Mouse (Mus musculus): ENCODE data around the gene Chil1. TPM values are rescaled to one million over a fixed set of nuclear protein-coding genes. Genes with fewer than 3 reads are reported as not detected.
A peak's percentile ranks its signal among the peaks of the same experiment; 100 is the strongest.

Gene Chil1
- polyA plus RNA-seq, 1 experiment from 2014 or later: 0.90 TPM

GRCm38 (mm10) chr1:134198197-134198995 is 16.4 kb downstream of the Chil1 start:
- Histone ChIP-seq H3K27ac (replicated peaks) (no peak overlapping the region), H3K27me3 (ENCODE audit: low read depth, poor library complexity, severe bottlenecking) (no peaks in the 10 kb centered on the region), H3K4me3 (no peak overlapping the region), H3K4me1 (peaks cover 32% of the 10 kb centered on the region), H3K36me3 (no peaks in the 10 kb centered on the region), H3K9me3 (replicated peaks) (no peaks in the 10 kb centered on the region)
- no peak for DNase-seq (ENCODE audit: low spot score)
- 83% methylated on average over 12 of the region's 12 CpGs for WGBS

DNA sequence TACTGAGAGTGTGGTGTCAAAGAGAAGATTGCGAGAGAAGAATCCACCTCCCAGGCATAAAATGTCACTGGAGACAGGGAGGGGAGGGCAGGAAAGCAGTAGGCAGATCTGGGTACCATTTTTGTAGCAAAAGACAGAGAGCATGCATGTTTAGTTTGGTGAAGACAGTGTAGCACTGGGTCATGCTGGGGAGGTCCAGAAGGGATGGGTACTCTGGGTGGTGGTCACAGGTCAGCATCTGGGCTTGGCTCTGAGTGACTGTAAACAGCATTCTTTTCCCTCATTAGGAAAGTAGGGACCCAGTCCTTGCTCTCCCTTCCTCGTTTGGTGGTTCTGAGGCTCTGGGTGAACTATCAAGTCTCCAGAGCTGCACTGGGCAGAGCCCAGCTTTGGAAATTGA is 18.5 kb downstream of the Chil1 start:
- Histone ChIP-seq H3K36me3 (no peaks in the 10 kb centered on the region), H3K9me3 (replicated peaks) (no peaks in the 10 kb centered on the region), H3K27me3 (ENCODE audit: low read depth, poor library complexity, severe bottlenecking) (no peaks in the 10 kb centered on the region), H3K4me3 (no peak overlapping the region), H3K4me1 (peaks cover 15% of the 10 kb centered on the region), H3K27ac (replicated peaks) (no peak overlapping the region)
- DNase-seq (ENCODE audit: low spot score): no peak
- 72% methylated on average over 2 of the region's 2 CpGs for WGBS

DNA sequence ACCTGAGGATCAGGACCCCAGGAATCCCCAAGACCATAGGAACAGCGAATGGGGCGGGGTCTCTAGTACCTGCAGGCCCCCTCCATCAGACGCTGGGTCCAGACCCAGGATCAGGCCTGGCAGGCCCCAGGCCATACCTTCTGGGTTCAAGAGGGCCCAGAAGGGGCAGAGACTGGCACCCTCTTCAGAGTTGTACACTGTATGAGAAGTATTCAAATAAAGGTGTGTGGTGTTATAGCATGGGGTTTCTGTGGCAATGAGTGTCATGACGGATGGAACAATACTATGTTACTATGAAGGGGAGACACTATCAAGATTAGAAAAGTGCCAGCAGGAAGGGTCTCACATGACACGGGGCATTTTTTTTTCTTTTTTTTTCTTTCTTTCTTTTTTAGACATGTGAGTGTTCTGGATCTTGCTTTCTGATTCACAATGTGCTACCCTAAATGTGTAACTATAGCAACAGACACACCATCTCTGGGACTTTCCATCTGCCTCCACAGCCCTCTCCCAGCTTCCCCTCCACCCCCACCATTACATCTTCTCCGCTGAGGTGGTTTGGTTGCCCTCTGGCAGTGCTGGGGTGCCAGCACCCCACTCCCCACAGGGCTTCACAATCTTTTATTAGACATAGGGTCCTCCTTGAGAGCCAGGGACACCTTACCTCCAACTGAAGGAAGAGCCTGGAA is 19.2 kb downstream of the Chil1 start:
- Histone ChIP-seq H3K9me3 (replicated peaks) (no peaks in the 10 kb centered on the region), H3K36me3 (no peaks in the 10 kb centered on the region), H3K27me3 (ENCODE audit: low read depth, poor library complexity, severe bottlenecking) (no peaks in the 10 kb centered on the region), H3K27ac (replicated peaks) (no peak overlapping the region), H3K4me1 (peaks cover 11% of the 10 kb centered on the region; the same call in 1 of the 2 replicates), H3K4me3 (no peak overlapping the region)
- 90% methylated on average over 6 of the region's 6 CpGs for WGBS
- DNase-seq (ENCODE audit: low spot score): no peak

GRCm38 (mm10) chr1:134201751-134202420 is 19.9 kb downstream of the Chil1 start:
- no peak overlapping the region for H3K27ac ChIP-seq (replicated peaks)
- H3K9me3 ChIP-seq (replicated peaks): no peaks in the 10 kb centered on the region
- no peak overlapping the region for H3K4me3 ChIP-seq
- WGBS: 29% methylated on average over 3 of the region's 3 CpGs
- H3K27me3 ChIP-seq (ENCODE audit: low read depth, poor library complexity, severe bottlenecking): no peaks in the 10 kb centered on the region
- DNase-seq (ENCODE audit: low spot score): peak; percentile 53
- H3K36me3 ChIP-seq: no peaks in the 10 kb centered on the region
- H3K4me1 ChIP-seq: peaks cover 12% of the 10 kb centered on the region; the same call in 1 of the 2 replicates

DNA sequence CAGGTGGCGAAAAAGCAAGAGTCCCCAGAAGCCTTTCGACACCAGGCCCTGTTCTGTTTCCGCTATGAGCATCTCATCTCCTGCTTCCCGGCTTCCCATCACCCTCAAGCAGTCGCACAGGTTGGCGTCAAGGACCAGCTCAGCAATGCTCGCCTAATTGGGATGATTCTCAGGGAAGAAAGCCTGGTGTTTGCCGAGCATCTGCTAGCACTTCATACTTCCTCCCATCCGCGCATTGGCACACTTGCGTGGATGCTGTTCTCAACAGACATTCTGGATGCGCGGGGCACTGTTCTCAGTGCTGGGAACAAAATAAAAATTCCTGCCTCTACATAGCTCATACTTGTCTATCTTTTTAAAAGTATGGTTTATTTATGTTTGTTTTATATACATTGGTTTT is 22.3 kb downstream of the Chil1 start:
- Histone ChIP-seq H3K36me3 (no peaks in the 10 kb centered on the region), H3K27ac (replicated peaks) (no peak overlapping the region), H3K9me3 (replicated peaks) (no peaks in the 10 kb centered on the region), H3K27me3 (ENCODE audit: low read depth, poor library complexity, severe bottlenecking) (no peaks in the 10 kb centered on the region), H3K4me3 (no peak overlapping the region), H3K4me1 (0 out of 2 replicates have a peak, but pooled peaks cover 4% of the 10 kb centered on the region)
- no peak for DNase-seq (ENCODE audit: low spot score)
- 91% methylated on average over 13 of the region's 13 CpGs for WGBS

DNA sequence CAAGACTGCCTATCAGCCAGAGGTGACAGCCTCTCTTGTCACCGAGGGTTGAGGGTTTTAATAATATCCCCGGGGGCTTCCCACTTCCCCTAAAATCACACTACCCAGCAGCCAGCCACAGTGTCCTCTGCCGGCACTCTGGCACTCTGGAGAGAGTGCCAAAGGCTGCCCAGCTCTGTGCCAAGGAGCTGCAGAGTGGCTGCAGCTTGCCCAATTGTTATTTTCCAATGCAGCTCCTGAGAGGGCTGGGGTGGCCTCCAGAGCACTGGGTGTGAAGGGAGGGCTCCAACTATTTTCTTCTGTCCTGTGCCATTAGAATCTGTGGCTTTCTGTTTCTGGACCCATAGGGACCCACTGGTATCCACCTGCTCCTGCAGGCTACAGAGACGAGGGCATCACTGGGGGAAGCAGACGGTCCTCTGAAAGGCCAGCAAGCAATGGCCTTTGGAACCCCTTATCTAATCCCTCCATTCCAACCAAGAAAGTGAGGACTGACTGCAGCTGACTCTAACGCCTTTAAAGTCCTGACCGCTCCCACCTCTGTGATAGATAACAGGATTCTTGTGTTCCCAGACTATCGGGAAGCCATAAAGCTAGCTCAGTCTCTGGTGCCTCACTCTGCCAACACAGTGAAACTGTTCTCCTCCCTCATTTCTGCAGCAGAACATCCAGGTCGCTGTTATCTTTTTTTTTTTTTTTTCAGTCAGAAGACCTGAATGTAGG is 23.5 kb downstream of the Chil1 start:
- 0 out of 2 replicates have a peak, but pooled peaks cover 5% of the 10 kb centered on the region for H3K27me3 ChIP-seq (ENCODE audit: low read depth, poor library complexity, severe bottlenecking)
- 76% methylated on average over 9 of the region's 9 CpGs for WGBS
- H3K36me3 ChIP-seq: no peaks in the 10 kb centered on the region
- peak overlapping the region; percentile 33; the same call in 1 of the 2 replicates for H3K27ac ChIP-seq (replicated peaks)
- no peaks in the 10 kb centered on the region for H3K9me3 ChIP-seq (replicated peaks)
- DNase-seq (ENCODE audit: low spot score): no peak
- no peak overlapping the region for H3K4me3 ChIP-seq
- peaks cover 9% of the 10 kb centered on the region for H3K4me1 ChIP-seq

- no peaks in the 10 kb centered on the region for H3K36me3 ChIP-seq
- 0 out of 2 replicates have a peak, but pooled peaks cover 6% of the 10 kb centered on the region for H3K27me3 ChIP-seq (ENCODE audit: low read depth, poor library complexity, severe bottlenecking)
- WGBS: 59% methylated on average over 5 of the region's 5 CpGs
- no peak for DNase-seq (ENCODE audit: low spot score)
- H3K27ac ChIP-seq (replicated peaks): no peak overlapping the region
- no peak overlapping the region for H3K4me3 ChIP-seq
- H3K9me3 ChIP-seq (replicated peaks): no peaks in the 10 kb centered on the region
- H3K4me1 ChIP-seq: peaks cover 15% of the 10 kb centered on the region
Measured at GRCm38 (mm10) chr1:134206085-134206484, 24.1 kb downstream of the Chil1 start.

- Histone ChIP-seq H3K9me3 (replicated peaks) (no peaks in the 10 kb centered on the region), H3K4me3 (no peak overlapping the region), H3K27me3 (ENCODE audit: low read depth, poor library complexity, severe bottlenecking) (peaks cover 27% of the 10 kb centered on the region), H3K36me3 (no peaks in the 10 kb centered on the region), H3K4me1 (peaks cover 34% of the 10 kb centered on the region), H3K27ac (replicated peaks) (no peak overlapping the region)
- DNase-seq (ENCODE audit: low spot score): no peak
- 53% methylated on average over 6 of the region's 6 CpGs for WGBS
Measured at GRCm38 (mm10) chr1:134210179-134210755, 28.3 kb downstream of the Chil1 start.

GRCm38 (mm10) chr1:134211043-134211442 is 29.1 kb downstream of the Chil1 start:
- WGBS: 76% methylated on average over 6 of the region's 6 CpGs
- peaks cover 27% of the 10 kb centered on the region for H3K27me3 ChIP-seq (ENCODE audit: low read depth, poor library complexity, severe bottlenecking)

DNA sequence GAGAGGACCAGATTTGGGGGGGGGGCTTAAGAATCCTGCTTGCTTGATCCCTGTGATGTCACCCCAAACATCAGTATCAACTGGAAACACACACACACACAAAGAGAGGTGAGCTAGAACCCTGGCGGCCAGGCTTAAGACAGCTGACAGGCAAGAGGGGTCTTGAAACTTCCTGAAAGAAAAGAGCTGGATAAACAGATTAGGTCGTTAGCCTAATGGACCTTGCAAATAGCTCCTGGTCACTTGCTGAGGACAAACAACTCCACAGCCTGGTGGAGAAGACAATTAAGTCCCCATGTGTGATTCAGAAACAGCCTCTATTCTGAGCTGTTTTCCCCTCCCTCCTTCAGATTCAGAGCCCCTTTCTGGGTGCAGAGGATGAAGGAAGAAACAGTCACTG is 29.7 kb downstream of the Chil1 start:
- Histone ChIP-seq H3K4me3 (no peak overlapping the region), H3K9me3 (replicated peaks) (no peaks in the 10 kb centered on the region), H3K4me1 (peaks cover 44% of the 10 kb centered on the region), H3K36me3 (no peaks in the 10 kb centered on the region), H3K27ac (replicated peaks) (no peak overlapping the region), H3K27me3 (ENCODE audit: low read depth, poor library complexity, severe bottlenecking) (peaks cover 27% of the 10 kb centered on the region)
- whole genome bisulfite sequencing: 19% methylated on average over 2 of the region's 2 CpGs
- no peak for DNase-seq (ENCODE audit: low spot score)

More at GRCm38 (mm10) chr1:134211043-134211442, 29.1 kb downstream of the Chil1 start:
- Histone ChIP-seq H3K36me3 (no peaks in the 10 kb centered on the region), H3K4me1 (peaks cover 40% of the 10 kb centered on the region), H3K27ac (replicated peaks) (peak overlapping the region; percentile 4; the same call in 1 of the 2 replicates), H3K4me3 (no peak overlapping the region), H3K9me3 (replicated peaks) (no peaks in the 10 kb centered on the region)
- DNase-seq (ENCODE audit: low spot score): no peak

- Histone ChIP-seq H3K27me3 (ENCODE audit: low read depth, poor library complexity, severe bottlenecking) (peaks cover 27% of the 10 kb centered on the region), H3K9me3 (replicated peaks) (no peaks in the 10 kb centered on the region), H3K4me3 (no peak overlapping the region), H3K4me1 (peaks cover 50% of the 10 kb centered on the region), H3K27ac (replicated peaks) (no peak overlapping the region), H3K36me3 (no peaks in the 10 kb centered on the region)
- DNase-seq (ENCODE audit: low spot score): no peak
- 73% methylated on average over 6 of the region's 6 CpGs for WGBS
Measured at GRCm38 (mm10) chr1:134212351-134212750, 30.4 kb downstream of the Chil1 start.

- peaks cover 50% of the 10 kb centered on the region for H3K4me1 ChIP-seq
- H3K27me3 ChIP-seq (ENCODE audit: low read depth, poor library complexity, severe bottlenecking): peaks cover 27% of the 10 kb centered on the region
- H3K36me3 ChIP-seq: no peaks in the 10 kb centered on the region
Measured at GRCm38 (mm10) chr1:134213405-134213804, 31.4 kb downstream of the Chil1 start.

More at GRCm38 (mm10) chr1:134213405-134213804, 31.4 kb downstream of the Chil1 start:
- DNase-seq (ENCODE audit: low spot score): no peak
- Histone ChIP-seq H3K27ac (replicated peaks) (no peak overlapping the region), H3K9me3 (replicated peaks) (no peaks in the 10 kb centered on the region), H3K4me3 (no peak overlapping the region)
- 86% methylated on average over 7 of the region's 7 CpGs for WGBS

Measured in midbrain, embryonic 10.5 days (tissue).